Mouse (Mus musculus) limb, embryonic 11.5 days (tissue): ENCODE measurements at regions not wholly inside any gene's neighbourhood (a gene's known extent, or its start where the extent isn't known, plus 50 kb on each side); places are given as distances from the start of the nearest gene placed in this dataset.
A peak's percentile ranks its signal among the peaks of the same experiment; 100 is the strongest.

Experiments
- ATAC-seq: fragments of 200-750 bp; cut with Nextera tagmentation; 2 replicates; pipeline ENCODE4 v1.8.0; 2017; ENCODE audit warnings: low read depth; ENCODE audit not compliant: insufficient number of reproducible peaks, low FRiP score, low TSS enrichment
- DNase-seq: peaks from one replicate; pipeline ENCODE4 v3.0.0-alpha.2; 2015; ENCODE audit warnings: low spot score
- H3K27ac ChIP-seq: fragments of 300-500 bp; sonication (generic); replicated peaks from 2 replicates; pipeline ENCODE4 v1.5.1; 2014; ENCODE audit warnings: low read depth, mild to moderate bottlenecking, low read length
- H3K27me3 ChIP-seq: fragments of 300-500 bp; sonication (generic); 2 replicates; pipeline ENCODE4 v1.6.1; 2014; ENCODE audit warnings: mild to moderate bottlenecking, low read length, mixed read lengths; ENCODE audit not compliant: control insufficient read depth, insufficient read depth
- H3K36me3 ChIP-seq: fragments of 300-500 bp; sonication (generic); 2 replicates; pipeline ENCODE4 v1.6.1; 2014; ENCODE audit warnings: mild to moderate bottlenecking, low read length, moderate library complexity, mixed read lengths; ENCODE audit not compliant: control insufficient read depth, insufficient read depth
- H3K4me1 ChIP-seq: fragments of 300-500 bp; sonication (generic); 2 replicates; pipeline ENCODE4 v1.6.1; 2014; ENCODE audit warnings: low read length, mixed read lengths; ENCODE audit not compliant: control insufficient read depth, insufficient read depth
- H3K4me2 ChIP-seq: fragments of 300-500 bp; sonication (generic); 2 replicates; pipeline ENCODE4 v1.6.1; 2014; ENCODE audit warnings: low read depth, mild to moderate bottlenecking, moderate library complexity; ENCODE audit not compliant: severe bottlenecking
- H3K4me3 ChIP-seq: fragments of 300-500 bp; sonication (generic); 2 replicates; pipeline ENCODE4 v1.5.1; 2014; ENCODE audit warnings: low read depth, low read length
- H3K9ac ChIP-seq: fragments of 300-500 bp; sonication (generic); 2 replicates; pipeline ENCODE4 v1.6.1; 2014; ENCODE audit warnings: mild to moderate bottlenecking, low read length
- H3K9me3 ChIP-seq: fragments of 300-500 bp; sonication (generic); 2 replicates; pipeline ENCODE4 v1.6.1; 2016; ENCODE audit warnings: low read length; ENCODE audit not compliant: control insufficient read depth
- WGBS: fragments of 180-500 bp; shearing (Covaris S2); extraction: QIAGEN DNeasy Blood & Tissue Kit; methylation state at CpG from one replicate; pipeline ENCODE4 v1.1.7; 2014; 5-methylcytosine and 5-hydroxymethylcytosine counted together

- Histone ChIP-seq H3K4me1 (no peaks in the 10 kb centered on the region), H3K4me3 (no peak overlapping the region), H3K27ac (no peak overlapping the region), H3K9me3 (no peaks in the 10 kb centered on the region), H3K4me2 (no peak overlapping the region), H3K36me3 (no peaks in the 10 kb centered on the region), H3K27me3 (no peaks in the 10 kb centered on the region), H3K9ac (no peak overlapping the region)
- 66% methylated on average over 5 of the region's 5 CpGs for WGBS
- ATAC-seq (no peak; the same call in 1 of the 2 replicates), DNase-seq (no peak)
Observed at GRCm38 (mm10) chr16:62681880-62682279, 104.7 kb downstream of the Nsun3 start.

DNA sequence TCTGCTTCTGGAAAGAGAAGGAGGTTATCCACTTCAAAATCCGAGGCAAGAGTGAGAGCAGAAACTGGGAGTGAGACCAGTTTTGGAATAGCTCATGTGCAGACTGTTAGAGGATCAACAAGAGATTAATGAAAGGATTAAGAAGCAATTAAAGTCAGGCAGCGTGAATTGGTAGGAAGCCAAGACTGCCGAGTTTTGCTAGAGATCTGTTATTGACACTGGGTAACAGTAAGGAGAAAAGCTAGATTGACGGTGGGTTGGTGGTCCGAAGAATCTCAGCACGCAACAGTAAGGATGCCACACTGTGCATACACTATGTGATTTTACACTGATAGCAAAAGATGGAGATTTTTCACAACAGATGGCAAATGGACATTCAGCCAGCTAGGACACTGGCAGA is 109.8 kb downstream of the Nsun3 start:
- Histone ChIP-seq H3K9ac (no peak overlapping the region), H3K4me3 (no peak overlapping the region), H3K36me3 (no peaks in the 10 kb centered on the region), H3K27me3 (no peaks in the 10 kb centered on the region), H3K4me2 (no peak overlapping the region), H3K4me1 (no peaks in the 10 kb centered on the region), H3K27ac (no peak overlapping the region), H3K9me3 (no peaks in the 10 kb centered on the region)
- ATAC-seq (no peak), DNase-seq (no peak)
- WGBS: 80% methylated on average over 6 of the region's 6 CpGs

DNA sequence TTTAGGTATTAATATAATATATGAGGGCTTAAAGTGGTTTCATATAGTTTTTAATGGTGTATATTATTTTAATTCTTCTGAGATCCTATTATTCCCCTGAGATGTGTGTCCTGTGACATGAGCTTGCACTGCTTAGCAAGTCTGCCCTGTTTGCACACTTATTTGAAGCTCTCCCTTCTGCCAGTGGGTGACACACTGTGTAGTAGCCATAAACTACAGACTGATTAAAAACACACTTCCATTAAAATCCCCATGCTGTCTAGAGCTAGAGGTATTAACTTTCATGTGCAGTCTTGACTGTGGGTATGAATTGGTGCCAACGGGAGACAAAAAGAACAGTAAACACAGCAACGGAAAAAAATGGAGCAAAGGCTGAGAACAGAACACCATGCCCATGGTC is 129.2 kb downstream of the Nsun3 start:
- WGBS: 35% methylated on average over 2 of the region's 2 CpGs
- DNase-seq: peak; percentile 13
- ATAC-seq: no peak
- Histone ChIP-seq H3K36me3 (no peaks in the 10 kb centered on the region), H3K9ac (no peak overlapping the region), H3K4me3 (no peak overlapping the region), H3K4me2 (no peak overlapping the region), H3K27me3 (no peaks in the 10 kb centered on the region), H3K27ac (no peak overlapping the region), H3K9me3 (no peaks in the 10 kb centered on the region), H3K4me1 (no peaks in the 10 kb centered on the region)

- Histone ChIP-seq H3K27ac (no peak overlapping the region), H3K9me3 (no peaks in the 10 kb centered on the region), H3K27me3 (no peaks in the 10 kb centered on the region), H3K4me2 (no peak overlapping the region), H3K4me1 (no peaks in the 10 kb centered on the region), H3K36me3 (no peaks in the 10 kb centered on the region), H3K9ac (no peak overlapping the region), H3K4me3 (no peak overlapping the region)
- ATAC-seq: no peak
- WGBS: 88% methylated on average over 1 of the region's 1 CpGs
- DNase-seq: no peak
Observed at GRCm38 (mm10) chr16:62654436-62654835, 132.2 kb downstream of the Nsun3 start.

- Histone ChIP-seq H3K4me2 (no peak overlapping the region), H3K9ac (no peak overlapping the region), H3K4me1 (no peaks in the 10 kb centered on the region), H3K4me3 (no peak overlapping the region), H3K9me3 (no peaks in the 10 kb centered on the region), H3K27ac (no peak overlapping the region), H3K36me3 (no peaks in the 10 kb centered on the region), H3K27me3 (no peaks in the 10 kb centered on the region)
- no peak for ATAC-seq
- DNase-seq: no peak
- WGBS: 36% methylated on average over 8 of the region's 8 CpGs
Observed at GRCm38 (mm10) chr16:62653817-62654216, 132.8 kb downstream of the Nsun3 start.

DNA sequence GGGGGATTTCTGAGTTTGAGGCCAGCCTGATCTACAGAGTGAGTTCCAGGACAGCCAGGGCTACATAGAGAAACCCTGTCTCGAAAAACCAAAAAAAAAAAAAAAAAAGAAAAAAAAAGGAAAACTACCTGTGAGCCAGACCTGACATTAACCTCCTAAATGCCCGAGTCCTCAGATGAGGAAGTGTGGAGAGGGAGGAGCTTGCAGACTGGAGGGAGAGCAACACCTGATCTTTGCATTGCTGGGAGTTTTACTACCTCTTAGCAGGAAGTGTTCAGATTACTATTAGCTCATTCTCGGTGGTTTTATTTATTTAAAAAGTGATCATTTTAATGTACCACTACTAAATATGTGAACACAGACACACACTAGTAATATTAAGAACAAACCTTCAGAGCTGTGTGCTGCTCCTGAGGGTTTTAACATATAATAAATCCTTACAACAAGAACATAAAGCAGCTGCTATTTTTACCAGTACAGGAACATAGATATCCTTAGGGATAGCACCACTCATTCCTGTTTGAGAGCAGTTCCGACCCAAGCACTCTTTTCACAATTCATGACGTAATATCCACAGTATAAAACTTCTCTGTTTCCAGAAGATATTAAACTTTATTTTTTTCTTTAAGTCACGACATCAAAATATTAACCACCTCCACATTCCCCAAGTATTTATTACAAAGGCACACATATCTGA is 133.7 kb downstream of the Nsun3 start:
- WGBS: 69% methylated on average over 6 of the region's 6 CpGs
- DNase-seq: no peak
- no peak for ATAC-seq
- Histone ChIP-seq H3K27ac (no peak overlapping the region), H3K4me2 (no peak overlapping the region), H3K4me1 (no peaks in the 10 kb centered on the region), H3K9me3 (no peaks in the 10 kb centered on the region), H3K4me3 (no peak overlapping the region), H3K27me3 (no peaks in the 10 kb centered on the region), H3K9ac (no peak overlapping the region), H3K36me3 (no peaks in the 10 kb centered on the region)

DNA sequence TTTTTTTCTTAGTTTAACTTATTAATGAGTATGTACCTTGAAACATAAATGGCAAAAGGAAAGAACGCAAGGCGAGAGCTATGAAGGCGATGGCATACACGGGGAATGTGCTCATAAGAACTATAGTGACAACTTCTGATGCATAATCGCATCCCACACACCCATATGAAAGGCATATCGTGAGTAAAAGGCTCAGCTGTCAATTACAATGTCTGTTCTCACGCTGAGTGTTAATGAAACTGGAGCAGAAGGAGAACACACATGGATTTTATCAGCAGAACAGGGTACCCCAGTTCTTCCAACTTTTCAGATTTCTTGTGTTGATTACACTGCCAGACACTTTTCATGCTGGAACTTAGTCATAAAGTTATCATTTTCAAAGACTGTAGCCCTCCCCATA is 135.8 kb downstream of the Nsun3 start:
- Histone ChIP-seq H3K27me3 (no peaks in the 10 kb centered on the region), H3K4me1 (no peaks in the 10 kb centered on the region), H3K4me3 (no peak overlapping the region), H3K36me3 (no peaks in the 10 kb centered on the region), H3K9ac (no peak overlapping the region), H3K4me2 (no peak overlapping the region), H3K9me3 (no peaks in the 10 kb centered on the region), H3K27ac (no peak overlapping the region)
- ATAC-seq (no peak), DNase-seq (no peak)
- WGBS: 83% methylated on average over 7 of the region's 7 CpGs

GRCm38 (mm10) chr16:62648326-62648725 is 138.3 kb downstream of the Nsun3 start:
- Histone ChIP-seq H3K27me3 (no peaks in the 10 kb centered on the region), H3K9me3 (no peaks in the 10 kb centered on the region), H3K4me2 (no peak overlapping the region), H3K4me3 (no peak overlapping the region), H3K9ac (no peak overlapping the region), H3K4me1 (no peaks in the 10 kb centered on the region), H3K27ac (no peak overlapping the region), H3K36me3 (no peaks in the 10 kb centered on the region)
- no peak for ATAC-seq
- DNase-seq: no peak
- 69% methylated on average over 8 of the region's 8 CpGs for WGBS

GRCm38 (mm10) chr16:62646113-62646512 is 140.5 kb downstream of the Nsun3 start:
- no peak for DNase-seq
- no peak overlapping the region for H3K27ac ChIP-seq
- no peaks in the 10 kb centered on the region for H3K27me3 ChIP-seq
- WGBS: 68% methylated on average over 1 of the region's 1 CpGs
- peak; percentile 54 for ATAC-seq
- H3K4me1 ChIP-seq: no peaks in the 10 kb centered on the region
- no peaks in the 10 kb centered on the region for H3K36me3 ChIP-seq
- H3K9me3 ChIP-seq: no peaks in the 10 kb centered on the region
- no peak overlapping the region for H3K4me2 ChIP-seq
- H3K4me3 ChIP-seq: no peak overlapping the region
- H3K9ac ChIP-seq: no peak overlapping the region
